Mouse (Mus musculus): ENCODE data around the gene Zfp280c. TPM values are rescaled to one million over a fixed set of nuclear protein-coding genes. Genes with fewer than 3 reads are reported as not detected.

Gene Zfp280c
- polyA plus RNA-seq, 1 experiment from 2014 or later: 11.1 TPM

GRCm38 (mm10) chrX:48532175-48532574, 62.1 kb downstream of the Zfp280c start:
- no peaks in the 10 kb centered on the region for H3K36me3 ChIP-seq (ENCODE audit: insufficient read depth, low read length)
- 51% methylated on average over 3 of the region's 3 CpGs for WGBS
- H3K4me3 ChIP-seq (ENCODE audit: low read length): no peak overlapping the region
- H3K4me2 ChIP-seq (replicated peaks; ENCODE audit: low read depth, low read length): no peak overlapping the region
- no peaks in the 10 kb centered on the region for H3K9me3 ChIP-seq (ENCODE audit: low read length)
- H3K27me3 ChIP-seq (ENCODE audit: insufficient read depth, low read length): no peaks in the 10 kb centered on the region
- no peak for ATAC-seq (ENCODE audit: low FRiP score, low TSS enrichment)
- H3K9ac ChIP-seq (replicated peaks; ENCODE audit: low read length): no peak overlapping the region
- no peak overlapping the region for H3K27ac ChIP-seq (ENCODE audit: low read length)
- H3K4me1 ChIP-seq (ENCODE audit: insufficient read depth, low read length): no peaks in the 10 kb centered on the region

GRCm38 (mm10) chrX:48526435-48526834, 67.9 kb downstream of the Zfp280c start:
- H3K9me3 ChIP-seq (ENCODE audit: low read length): no peaks in the 10 kb centered on the region
- no peaks in the 10 kb centered on the region for H3K36me3 ChIP-seq (ENCODE audit: insufficient read depth, low read length)
- 58% methylated on average over 3 of the region's 3 CpGs for WGBS
- no peaks in the 10 kb centered on the region for H3K27me3 ChIP-seq (ENCODE audit: insufficient read depth, low read length)
- no peaks in the 10 kb centered on the region for H3K4me1 ChIP-seq (ENCODE audit: insufficient read depth, low read length)
- no peak overlapping the region for H3K4me3 ChIP-seq (ENCODE audit: low read length)
- no peak overlapping the region for H3K4me2 ChIP-seq (replicated peaks; ENCODE audit: low read depth, low read length)
- no peak overlapping the region for H3K9ac ChIP-seq (replicated peaks; ENCODE audit: low read length)
- ATAC-seq (ENCODE audit: low FRiP score, low TSS enrichment): no peak
- H3K27ac ChIP-seq (ENCODE audit: low read length): no peak overlapping the region

GRCm38 (mm10) chrX:48525866-48526265, 68.4 kb downstream of the Zfp280c start:
- H3K9ac ChIP-seq (replicated peaks; ENCODE audit: low read length): no peak overlapping the region
- H3K9me3 ChIP-seq (ENCODE audit: low read length): no peaks in the 10 kb centered on the region
- H3K36me3 ChIP-seq (ENCODE audit: insufficient read depth, low read length): no peaks in the 10 kb centered on the region

GRCm38 (mm10) chrX:48525332-48525731, 69.0 kb downstream of the Zfp280c start:
- no peak overlapping the region for H3K4me2 ChIP-seq (replicated peaks; ENCODE audit: low read depth, low read length)
- no peaks in the 10 kb centered on the region for H3K4me1 ChIP-seq (ENCODE audit: insufficient read depth, low read length)
- no peak for ATAC-seq (ENCODE audit: low FRiP score, low TSS enrichment)
- no peak overlapping the region for H3K4me3 ChIP-seq (ENCODE audit: low read length)
- no peak overlapping the region for H3K9ac ChIP-seq (replicated peaks; ENCODE audit: low read length)
- no peaks in the 10 kb centered on the region for H3K9me3 ChIP-seq (ENCODE audit: low read length)
- H3K27ac ChIP-seq (ENCODE audit: low read length): no peak overlapping the region
- WGBS: 72% methylated on average over 1 of the region's 1 CpGs
- no peaks in the 10 kb centered on the region for H3K36me3 ChIP-seq (ENCODE audit: insufficient read depth, low read length)
- H3K27me3 ChIP-seq (ENCODE audit: insufficient read depth, low read length): no peaks in the 10 kb centered on the region

More at GRCm38 (mm10) chrX:48525866-48526265, 68.4 kb downstream of the Zfp280c start:
- no peaks in the 10 kb centered on the region for H3K4me1 ChIP-seq (ENCODE audit: insufficient read depth, low read length)
- WGBS: 65% methylated on average over 8 of the region's 8 CpGs
- no peak for ATAC-seq (ENCODE audit: low FRiP score, low TSS enrichment)
- H3K27ac ChIP-seq (ENCODE audit: low read length): no peak overlapping the region
- H3K27me3 ChIP-seq (ENCODE audit: insufficient read depth, low read length): no peaks in the 10 kb centered on the region
- no peak overlapping the region for H3K4me2 ChIP-seq (replicated peaks; ENCODE audit: low read depth, low read length)
- H3K4me3 ChIP-seq (ENCODE audit: low read length): no peak overlapping the region

GRCm38 (mm10) chrX:48523512-48523911, 70.8 kb downstream of the Zfp280c start:
- Histone ChIP-seq H3K9me3 (ENCODE audit: low read length) (no peaks in the 10 kb centered on the region), H3K4me3 (ENCODE audit: low read length) (no peak overlapping the region), H3K36me3 (ENCODE audit: insufficient read depth, low read length) (no peaks in the 10 kb centered on the region), H3K27ac (ENCODE audit: low read length) (no peak overlapping the region), H3K27me3 (ENCODE audit: insufficient read depth, low read length) (no peaks in the 10 kb centered on the region), H3K9ac (replicated peaks; ENCODE audit: low read length) (no peak overlapping the region), H3K4me1 (ENCODE audit: insufficient read depth, low read length) (no peaks in the 10 kb centered on the region), H3K4me2 (replicated peaks; ENCODE audit: low read depth, low read length) (no peak overlapping the region)
- no peak for ATAC-seq (ENCODE audit: low FRiP score, low TSS enrichment)
- 69% methylated on average over 3 of the region's 3 CpGs for WGBS

GRCm38 (mm10) chrX:48521651-48522050, 72.7 kb downstream of the Zfp280c start:
- H3K4me2 ChIP-seq (replicated peaks; ENCODE audit: low read depth, low read length): no peak overlapping the region
- no peak for ATAC-seq (ENCODE audit: low FRiP score, low TSS enrichment)
- H3K4me1 ChIP-seq (ENCODE audit: insufficient read depth, low read length): no peaks in the 10 kb centered on the region
- no peaks in the 10 kb centered on the region for H3K9me3 ChIP-seq (ENCODE audit: low read length)
- H3K9ac ChIP-seq (replicated peaks; ENCODE audit: low read length): no peak overlapping the region
- no peaks in the 10 kb centered on the region for H3K36me3 ChIP-seq (ENCODE audit: insufficient read depth, low read length)
- no peak overlapping the region for H3K4me3 ChIP-seq (ENCODE audit: low read length)
- WGBS: 75% methylated on average over 3 of the region's 3 CpGs
- no peak overlapping the region for H3K27ac ChIP-seq (ENCODE audit: low read length)
- no peaks in the 10 kb centered on the region for H3K27me3 ChIP-seq (ENCODE audit: insufficient read depth, low read length)

- Histone ChIP-seq H3K36me3 (ENCODE audit: insufficient read depth, low read length) (no peaks in the 10 kb centered on the region), H3K4me2 (replicated peaks; ENCODE audit: low read depth, low read length) (peak overlapping the region; percentile 84), H3K27ac (ENCODE audit: low read length) (no peak overlapping the region), H3K4me3 (ENCODE audit: low read length) (peak overlapping the region; percentile 51), H3K27me3 (ENCODE audit: insufficient read depth, low read length) (no peaks in the 10 kb centered on the region), H3K9ac (replicated peaks; ENCODE audit: low read length) (peak overlapping the region; percentile 62), H3K9me3 (ENCODE audit: low read length) (no peaks in the 10 kb centered on the region), H3K4me1 (ENCODE audit: insufficient read depth, low read length) (no peaks in the 10 kb centered on the region)
- WGBS: 23% methylated on average over 20 of the region's 20 CpGs
- ATAC-seq (ENCODE audit: low FRiP score, low TSS enrichment): no peak; the same call in 1 of the 2 replicates
These were observed 74.7 kb downstream of the Zfp280c start for GRCm38 (mm10) chrX:48519549-48520085.

GRCm38 (mm10) chrX:48518808-48519548, 75.3 kb downstream of the Zfp280c start, which contains the start of gene Rab33a:
Gene Rab33a, plus strand, starts transcription at chrX:48519285.
- H3K4me3 ChIP-seq (ENCODE audit: low read length): peak within 1 kb of the TSS; percentile 51
- H3K9me3 ChIP-seq (ENCODE audit: low read length): no peaks in the 10 kb centered on the region
- 36% methylated on average over 33 of the region's 33 CpGs for WGBS
- no peaks in the 10 kb centered on the region for H3K36me3 ChIP-seq (ENCODE audit: insufficient read depth, low read length)
- H3K4me1 ChIP-seq (ENCODE audit: insufficient read depth, low read length): no peaks in the 10 kb centered on the region
- H3K27me3 ChIP-seq (ENCODE audit: insufficient read depth, low read length): no peaks in the 10 kb centered on the region
- H3K27ac ChIP-seq (ENCODE audit: low read length): no peak within 1 kb of the TSS
- peak within 1 kb of the TSS; percentile 62 for H3K9ac ChIP-seq (replicated peaks; ENCODE audit: low read length)
- ATAC-seq (ENCODE audit: low FRiP score, low TSS enrichment): peak; percentile 72
- H3K4me2 ChIP-seq (replicated peaks; ENCODE audit: low read depth, low read length): peak within 1 kb of the TSS; percentile 84

GRCm38 (mm10) chrX:48518211-48518807, 76.0 kb downstream of the Zfp280c start:
- no peaks in the 10 kb centered on the region for H3K9me3 ChIP-seq (ENCODE audit: low read length)
- peak overlapping the region; percentile 51 for H3K4me3 ChIP-seq (ENCODE audit: low read length)
- 26% methylated on average over 15 of the region's 15 CpGs for WGBS
- H3K9ac ChIP-seq (replicated peaks; ENCODE audit: low read length): peak overlapping the region; percentile 62; the same call in 1 of the 2 replicates
- no peaks in the 10 kb centered on the region for H3K27me3 ChIP-seq (ENCODE audit: insufficient read depth, low read length)
- H3K36me3 ChIP-seq (ENCODE audit: insufficient read depth, low read length): no peaks in the 10 kb centered on the region
- peak; percentile 66 for ATAC-seq (ENCODE audit: low FRiP score, low TSS enrichment)
- no peak overlapping the region for H3K27ac ChIP-seq (ENCODE audit: low read length)
- peak overlapping the region; percentile 84 for H3K4me2 ChIP-seq (replicated peaks; ENCODE audit: low read depth, low read length)
- H3K4me1 ChIP-seq (ENCODE audit: insufficient read depth, low read length): no peaks in the 10 kb centered on the region

GRCm38 (mm10) chrX:48513824-48514223, 80.5 kb downstream of the Zfp280c start:
- Histone ChIP-seq H3K27me3 (ENCODE audit: insufficient read depth, low read length) (no peaks in the 10 kb centered on the region), H3K4me1 (ENCODE audit: insufficient read depth, low read length) (peaks cover 3% of the 10 kb centered on the region; the same call in 1 of the 2 replicates), H3K27ac (ENCODE audit: low read length) (peak overlapping the region; percentile 30; the same call in 1 of the 2 replicates), H3K9me3 (ENCODE audit: low read length) (no peaks in the 10 kb centered on the region), H3K9ac (replicated peaks; ENCODE audit: low read length) (peak overlapping the region; percentile 56), H3K36me3 (ENCODE audit: insufficient read depth, low read length) (no peaks in the 10 kb centered on the region), H3K4me3 (ENCODE audit: low read length) (peak overlapping the region; percentile 63), H3K4me2 (replicated peaks; ENCODE audit: low read depth, low read length) (peak overlapping the region; percentile 49)
- WGBS: 21% methylated on average over 13 of the region's 13 CpGs
- no peak for ATAC-seq (ENCODE audit: low FRiP score, low TSS enrichment)

Measured in kidney, embryonic 16.5 days (tissue).